Mouse (Mus musculus) spleen, postnatal 36 days (tissue): ENCODE data around the gene Slc25a41.

Experiments used
- DNase-seq, 2 experiments: peaks; one replicate each; pipeline ENCODE4 v3.0.0; 2022; ENCODE audit warnings: low spot score in 2 of 2, mixed read lengths in 1 of 2

Gene Slc25a41

GRCm38 (mm10) chr17:56995046-56995445, 46.4 kb downstream of the Slc25a41 start:
- DNase-seq: no peak

GRCm38 (mm10) chr17:56990966-56991365, 50.5 kb downstream of the Slc25a41 start:
- no peak for DNase-seq

GRCm38 (mm10) chr17:56990115-56990746, 51.2 kb downstream of the Slc25a41 start, which contains the start of gene Clpp:
TSS of gene Clpp (plus strand) at chr17:56990305.
- peak; percentile 97 for DNase-seq

GRCm38 (mm10) chr17:56989467-56990114, 51.9 kb downstream of the Slc25a41 start:
- peak in 1 of 2 experiments; percentile 74 for DNase-seq

- no peak for DNase-seq
Observed at GRCm38 (mm10) chr17:56988921-56989430, 52.5 kb downstream of the Slc25a41 start.

GRCm38 (mm10) chr17:56988441-56988840, 53.0 kb downstream of the Slc25a41 start:
- no peak for DNase-seq

GRCm38 (mm10) chr17:56986105-56986805, 55.2 kb downstream of the Slc25a41 start:
- no peak for DNase-seq

- DNase-seq: no peak
Observed at GRCm38 (mm10) chr17:56985656-56986055, 55.8 kb downstream of the Slc25a41 start.

- no peak for DNase-seq
Observed at GRCm38 (mm10) chr17:56984886-56985285, 56.6 kb downstream of the Slc25a41 start.
